Mouse (Mus musculus): Measurements from ENCODE around the gene Pcbp4. TPM values are rescaled to one million over a fixed set of nuclear protein-coding genes. Genes with fewer than 3 reads are reported as not detected.

Gene Pcbp4
- polyA plus RNA-seq, 1 experiment from 2014 or later = 249 TPM

- Histone ChIP-seq H3K9me3 (ENCODE audit: control insufficient read depth, low read length) (no peaks in the 10 kb centered on the region), H3K4me3 (replicated peaks; ENCODE audit: low read length) (no peak overlapping the region), H3K4me1 (replicated peaks; ENCODE audit: control insufficient read depth, insufficient read depth, low read length) (peaks cover 10% of the 10 kb centered on the region; the same call in 1 of the 2 replicates), H3K27ac (ENCODE audit: low read length) (no peak overlapping the region), H3K4me2 (ENCODE audit: low read length) (no peak overlapping the region), H3K36me3 (ENCODE audit: control insufficient read depth, insufficient read depth) (no peaks in the 10 kb centered on the region), H3K27me3 (replicated peaks; ENCODE audit: control insufficient read depth, insufficient read depth, low read length) (no peaks in the 10 kb centered on the region), H3K9ac (replicated peaks; ENCODE audit: low read depth, low read length) (no peak overlapping the region)
- peak; percentile 69 for ATAC-seq
- 41% methylated on average over 13 of the region's 13 CpGs for WGBS
Measured at GRCm38 (mm10) chr9:106512729-106513450, 59.8 kb downstream of the Pcbp4 start.

- H3K9ac ChIP-seq (replicated peaks; ENCODE audit: low read depth, low read length) = no peak overlapping the region
- H3K36me3 ChIP-seq (ENCODE audit: control insufficient read depth, insufficient read depth) = no peaks in the 10 kb centered on the region
- ATAC-seq = no peak
- WGBS = 76% methylated on average over 6 of the region's 6 CpGs
- H3K9me3 ChIP-seq (ENCODE audit: control insufficient read depth, low read length) = no peaks in the 10 kb centered on the region
- H3K4me3 ChIP-seq (replicated peaks; ENCODE audit: low read length) = no peak overlapping the region
- H3K27me3 ChIP-seq (replicated peaks; ENCODE audit: control insufficient read depth, insufficient read depth, low read length) = no peaks in the 10 kb centered on the region
- H3K4me1 ChIP-seq (replicated peaks; ENCODE audit: control insufficient read depth, insufficient read depth, low read length) = peaks cover 10% of the 10 kb centered on the region; the same call in 1 of the 2 replicates
- no peak overlapping the region for H3K4me2 ChIP-seq (ENCODE audit: low read length)
- no peak overlapping the region for H3K27ac ChIP-seq (ENCODE audit: low read length)
Measured at GRCm38 (mm10) chr9:106513566-106513965, 60.5 kb downstream of the Pcbp4 start.

Other genes with a start within 250 kb of the Pcbp4 start
- not detected in 2 replicates for gene Tlr9, start 230.7 kb upstream of the Pcbp4 start, polyA plus RNA-seq (2015; fragmentation: Nextera tagmentation; extraction: Ambion mirVana)
- gene Alas1, start 204.6 kb upstream of the Pcbp4 start, polyA plus RNA-seq (2015; fragmentation: Nextera tagmentation; extraction: Ambion mirVana) = 101 and 109 TPM in 2 replicates
- gene Poc1a, start 172.2 kb upstream of the Pcbp4 start, polyA plus RNA-seq (2015; fragmentation: Nextera tagmentation; extraction: Ambion mirVana) = 10.5 and 11.6 TPM in 2 replicates
- 9.0 and 10.3 TPM in 2 replicates for gene Dusp7, start 84.7 kb upstream of the Pcbp4 start, polyA plus RNA-seq (2015; fragmentation: Nextera tagmentation; extraction: Ambion mirVana)
- gene Rpl29, start 23.8 kb upstream of the Pcbp4 start, polyA plus RNA-seq (2015; fragmentation: Nextera tagmentation; extraction: Ambion mirVana) = 564 and 591 TPM in 2 replicates
- 31.5 and 31.7 TPM in 2 replicates for gene Acy1, start 15.0 kb upstream of the Pcbp4 start, polyA plus RNA-seq (2015; fragmentation: Nextera tagmentation; extraction: Ambion mirVana)
- 6.2 and 7.7 TPM in 2 replicates for gene Abhd14b, start 5.8 kb upstream of the Pcbp4 start, polyA plus RNA-seq (2015; fragmentation: Nextera tagmentation; extraction: Ambion mirVana)
- gene Abhd14a, start 5.6 kb upstream of the Pcbp4 start, polyA plus RNA-seq (2015; fragmentation: Nextera tagmentation; extraction: Ambion mirVana) = 72.3 and 81.9 TPM in 2 replicates
- 0.48 and 0.72 TPM in 2 replicates for gene Gpr62, start 12.6 kb downstream of the Pcbp4 start, polyA plus RNA-seq (2015; fragmentation: Nextera tagmentation; extraction: Ambion mirVana)
- 53.6 and 62.5 TPM in 2 replicates for gene Rrp9, start 22.7 kb downstream of the Pcbp4 start, polyA plus RNA-seq (2015; fragmentation: Nextera tagmentation; extraction: Ambion mirVana)
- gene Parp3, start 23.7 kb downstream of the Pcbp4 start, polyA plus RNA-seq (2015; fragmentation: Nextera tagmentation; extraction: Ambion mirVana) = 0.55 and 0.70 TPM in 2 replicates
- gene Iqcf1, start 46.7 kb downstream of the Pcbp4 start, polyA plus RNA-seq (2015; fragmentation: Nextera tagmentation; extraction: Ambion mirVana) = not detected in 2 replicates
- not detected in 2 replicates for gene Iqcf5, start 61.3 kb downstream of the Pcbp4 start, polyA plus RNA-seq (2015; fragmentation: Nextera tagmentation; extraction: Ambion mirVana)
- gene Iqcf3, start 108.3 kb downstream of the Pcbp4 start, polyA plus RNA-seq (2015; fragmentation: Nextera tagmentation; extraction: Ambion mirVana) = not detected in 2 replicates
- not detected in 2 replicates for gene Iqcf4, start 117.7 kb downstream of the Pcbp4 start, polyA plus RNA-seq (2015; fragmentation: Nextera tagmentation; extraction: Ambion mirVana)
- gene Iqcf6, start 173.3 kb downstream of the Pcbp4 start, polyA plus RNA-seq (2015; fragmentation: Nextera tagmentation; extraction: Ambion mirVana) = not detected in 2 replicates
- 10.2 and 14.1 TPM in 2 replicates for gene Grm2, start 202.8 kb downstream of the Pcbp4 start, polyA plus RNA-seq (2015; fragmentation: Nextera tagmentation; extraction: Ambion mirVana)
- gene Tex264, start 232.6 kb downstream of the Pcbp4 start, polyA plus RNA-seq (2015; fragmentation: Nextera tagmentation; extraction: Ambion mirVana) = 57.2 and 59.7 TPM in 2 replicates

All from forebrain, embryonic 16.5 days (tissue).